Mouse (Mus musculus): Measurements from ENCODE around the gene Tnpo1.

DNA sequence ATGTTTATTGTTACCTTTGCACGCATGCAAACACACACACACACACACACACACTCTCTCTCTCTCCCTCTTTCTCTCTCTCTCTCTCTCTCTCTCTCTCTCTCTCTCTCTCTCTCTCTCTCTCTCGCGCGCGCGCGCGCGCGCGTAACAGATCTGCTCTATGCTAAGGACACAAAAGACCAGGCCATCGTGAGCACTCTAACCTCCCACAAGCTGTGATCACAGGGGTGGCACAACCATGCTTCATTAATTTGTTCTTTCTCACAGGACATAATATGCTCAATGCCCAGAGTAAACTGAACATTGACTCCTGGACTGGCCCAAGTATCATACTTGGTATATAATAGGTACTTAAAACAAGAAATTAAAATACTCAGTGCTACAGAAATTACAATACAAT lies 37.0 kb downstream of the Tnpo1 start:
- TF ChIP-seq CTCF (conservative IDR thresholded peaks at IDR 0.05; ENCODE audit: low read length): no peak
- no peak for TF ChIP-seq POU5F1 (IDR thresholded peaks at IDR 0.05; ENCODE audit: borderline replicate concordance, low read length)
